Mouse (Mus musculus) layer of hippocampus, postnatal 10 days (tissue): Measurements from ENCODE around the gene Mettl26. TPM values are rescaled to one million over a fixed set of nuclear protein-coding genes. Genes with fewer than 3 reads are reported as not detected.

Source experiments
- DNase-seq, 2 experiments: peaks; one replicate each; pipeline ENCODE4 v3.0.0; 2021; ENCODE audit warnings: low spot score in 2 of 2
- long read RNA-seq: library from polyadenylated mRNA; stranded (forward); transcript quantifications from one replicate; pipeline ENCODE4 v2.0.0, GENCODE M21; 2023
- total RNA-seq, 2 experiments: library from RNA; stranded (reverse); gene quantifications; 2 replicates each; pipeline ENCODE4 v1.2.3; 2021

The Mettl26 gene
- 10 to 100 TPM; 31.7 to 32.7 TPM for total RNA-seq
- long read RNA-seq, transcript Mettl26-201 (6 exons, 1,243 nt) = major isoform, 31 of 63 reads
- long read RNA-seq, transcript Mettl26-204 (5 exons, 1,026 nt) = minor isoform, 14 of 63 reads
- long read RNA-seq, partial matches to known transcripts = 5 of 63 reads
- long read RNA-seq, other reads (novel, unspliced or antisense) = 9 of 63 reads

DNA sequence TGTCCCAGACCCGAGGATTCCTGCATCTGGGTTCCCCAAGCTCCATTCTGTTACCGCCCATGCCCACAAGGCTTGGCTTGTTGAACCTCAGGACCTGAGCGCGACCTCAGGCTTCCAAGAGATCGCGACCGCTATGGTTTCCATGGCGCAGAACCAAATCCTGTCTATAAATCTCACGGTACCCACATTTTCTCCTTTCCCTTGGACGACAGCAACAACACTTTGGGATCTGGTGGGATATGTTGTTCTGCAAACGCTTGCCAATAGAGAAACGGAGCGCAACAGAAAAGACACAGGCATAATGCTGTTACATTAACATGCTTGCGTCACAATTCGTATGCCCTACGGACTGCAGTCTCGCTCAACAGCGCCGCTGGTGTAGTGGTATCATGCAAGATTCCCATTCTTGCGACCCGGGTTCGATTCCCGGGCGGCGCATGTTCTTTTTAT is at the start of gene Mettl26:
Gene Mettl26, plus strand, starts transcription at position 354 of the 450 bp plus-strand sequence.
- DNase-seq = peak; percentile 98

- DNase-seq = no peak
These were observed 49.6 kb upstream of the Mettl26 start for GRCm38 (mm10) chr17:25825311-25825710.

GRCm38 (mm10) chr17:25825984-25826570 is 48.8 kb upstream of the Mettl26 start:
- no peak for DNase-seq

DNA sequence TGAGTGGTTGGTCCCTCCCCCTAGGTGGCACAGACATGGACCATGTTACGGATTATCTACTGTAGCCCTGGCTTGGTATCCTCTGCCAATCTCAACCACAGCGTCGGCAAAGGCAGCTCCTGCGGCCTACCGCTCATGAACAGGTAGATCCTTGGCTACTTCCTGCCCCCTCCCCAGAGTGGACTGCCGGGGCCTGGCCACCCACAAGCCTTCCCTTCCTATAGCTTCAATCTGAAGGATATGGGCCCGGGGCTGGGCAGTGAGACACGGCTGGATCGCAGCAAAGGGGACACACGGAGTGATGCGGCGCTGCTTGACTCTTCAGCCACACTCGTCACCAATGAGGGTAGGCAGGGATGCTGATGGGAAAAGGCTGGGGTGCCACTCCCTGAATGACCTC is 47.9 kb upstream of the Mettl26 start:
- no peak for DNase-seq

DNA sequence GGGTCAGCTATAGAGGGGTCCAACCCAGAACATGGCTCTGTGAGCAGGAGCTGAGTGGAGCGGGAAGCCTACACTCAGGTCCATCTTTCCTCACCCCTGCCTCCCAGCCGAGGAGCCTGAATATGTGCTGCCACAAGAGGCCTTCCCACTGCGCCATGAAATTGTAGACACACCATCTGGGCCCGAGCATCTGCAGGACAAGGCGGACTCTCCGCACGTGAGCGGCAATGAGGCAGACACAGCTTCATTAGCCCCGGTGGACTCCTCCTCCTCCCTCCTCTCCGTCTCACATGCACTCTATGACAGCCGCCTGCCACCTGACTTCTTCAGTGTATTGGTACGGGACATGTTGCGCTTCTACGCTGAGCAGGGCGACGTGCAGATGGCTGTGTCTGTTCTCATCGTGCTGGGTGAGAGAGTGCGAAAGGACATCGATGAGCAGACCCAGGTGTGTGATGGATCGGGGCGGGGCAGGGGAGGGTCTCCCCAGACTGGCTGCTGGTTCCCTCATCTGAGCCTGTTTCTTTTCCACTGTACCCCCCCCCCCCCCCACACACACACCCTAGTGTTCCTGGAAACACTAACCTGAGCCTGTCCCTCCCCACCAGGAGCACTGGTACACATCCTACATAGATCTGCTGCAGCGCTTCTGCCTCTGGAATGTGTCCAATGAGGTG is 47.2 kb upstream of the Mettl26 start:
- no peak for DNase-seq

GRCm38 (mm10) chr17:25828223-25828594 is 46.7 kb upstream of the Mettl26 start:
- DNase-seq = no peak

DNA sequence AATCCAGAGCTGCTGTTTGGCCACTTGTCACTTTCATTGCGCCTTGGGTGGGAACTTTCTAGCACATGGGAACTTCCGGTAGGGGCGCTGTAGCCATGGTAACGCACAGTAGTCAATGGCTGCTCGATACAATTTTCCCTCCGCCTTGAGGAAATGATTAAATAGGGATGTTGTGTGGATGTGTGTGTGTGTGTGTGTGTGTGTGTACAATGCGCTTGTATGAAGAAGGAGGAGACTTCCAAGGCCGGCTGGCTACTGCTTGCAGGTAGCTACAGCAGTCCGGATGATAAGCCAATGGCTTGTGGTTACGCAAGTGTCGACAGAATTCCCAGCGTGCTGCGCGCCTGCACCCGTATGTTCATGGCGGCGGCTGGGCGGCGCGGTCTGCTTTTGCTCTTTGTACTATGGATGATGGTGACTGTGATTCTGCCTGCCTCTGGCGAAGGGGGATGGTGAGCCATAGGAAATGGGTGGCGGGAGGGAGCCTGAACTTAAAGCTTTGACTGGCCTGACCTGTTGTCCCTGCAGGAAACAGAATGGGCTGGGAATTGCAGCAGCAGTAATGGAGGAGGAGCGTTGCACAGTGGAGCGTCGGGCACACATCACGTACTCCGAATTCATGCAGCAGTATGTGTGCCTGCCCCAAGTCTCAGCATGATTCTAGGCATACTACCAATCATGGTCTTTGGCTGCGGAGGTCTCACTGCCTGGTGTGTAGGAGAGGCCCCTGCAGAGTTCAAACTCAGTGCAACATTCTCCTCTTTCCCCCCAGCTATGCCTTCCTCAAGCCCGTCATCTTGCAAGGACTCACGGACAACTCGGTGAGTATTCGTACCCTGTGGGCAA is 45.9 kb upstream of the Mettl26 start, which contains the start of gene Jmjd8:
Gene Jmjd8, plus strand, starts transcription at position 156 of the 846 bp plus-strand sequence.
- peak; percentile 75 to 83 for DNase-seq

DNA sequence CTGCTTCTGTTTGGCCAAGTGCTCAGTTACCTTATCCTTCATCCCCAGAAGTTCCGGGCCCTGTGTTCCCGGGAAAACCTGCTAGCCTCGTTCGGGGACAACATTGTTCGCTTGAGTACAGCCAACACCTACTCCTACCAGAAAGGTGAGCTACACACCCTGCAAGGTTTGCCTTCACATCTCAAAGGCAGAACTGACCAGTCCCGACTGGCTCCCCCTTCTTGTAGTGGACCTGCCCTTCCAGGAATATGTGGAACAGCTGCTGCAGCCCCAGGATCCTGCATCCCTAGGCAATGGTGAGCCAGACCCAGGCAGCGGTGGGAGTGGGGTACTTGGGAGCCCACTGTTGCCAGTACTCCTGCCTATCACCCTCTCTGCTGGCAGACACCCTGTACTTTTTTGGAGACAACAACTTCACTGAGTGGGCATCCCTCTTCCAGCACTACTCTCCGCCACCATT is 45.3 kb upstream of the Mettl26 start:
- no peak for DNase-seq

GRCm38 (mm10) chr17:25830200-25830753 is 44.6 kb upstream of the Mettl26 start:
- no peak for DNase-seq

GRCm38 (mm10) chr17:25830806-25831431 is 44.0 kb upstream of the Mettl26 start:
- DNase-seq = no peak

- DNase-seq = peak in 1 of 2 experiments; percentile 48
These were observed 43.2 kb upstream of the Mettl26 start for GRCm38 (mm10) chr17:25831451-25832281.

GRCm38 (mm10) chr17:25832436-25833290 is 42.2 kb upstream of the Mettl26 start:
- peak; percentile 99 for DNase-seq

- peak; percentile 86 to 87 for DNase-seq
These were observed 41.6 kb upstream of the Mettl26 start, which contains the start of gene Stub1 for GRCm38 (mm10) chr17:25833291-25833663. TSS of gene Stub1 (minus strand) at chr17:25833404.

GRCm38 (mm10) chr17:25833961-25834594 is 40.8 kb upstream of the Mettl26 start:
- no peak for DNase-seq

GRCm38 (mm10) chr17:25834595-25835222 is 40.2 kb upstream of the Mettl26 start:
- DNase-seq = no peak

DNA sequence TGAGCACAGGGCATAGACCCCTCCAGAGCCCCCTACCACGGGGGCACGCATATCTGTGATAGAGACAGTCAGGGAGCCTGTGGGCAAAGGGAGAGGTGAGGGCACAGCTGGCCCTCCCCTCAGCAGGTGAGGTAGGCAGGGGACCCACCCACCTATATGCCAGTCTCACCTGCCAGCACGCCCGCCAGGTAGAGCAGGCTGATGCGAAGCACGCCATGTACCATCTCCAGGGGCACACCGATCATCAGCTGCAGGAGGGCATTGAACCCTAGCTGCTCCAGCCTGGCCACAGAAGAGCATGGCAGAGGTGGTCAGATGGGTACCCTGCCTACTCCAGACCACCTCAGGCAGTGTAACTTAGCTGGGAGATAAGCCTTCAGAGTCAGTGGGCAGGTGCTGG is 39.6 kb upstream of the Mettl26 start:
- no peak for DNase-seq

GRCm38 (mm10) chr17:25835816-25836215 is 39.1 kb upstream of the Mettl26 start:
- no peak for DNase-seq
